Comparison of ENCODE assay signal across 8 mouse cellular contexts in genomic region chr13:34150271-34151027, GRCm38 (mm10). TPM values are rescaled to one million over a fixed set of nuclear protein-coding genes. Genes with fewer than 3 reads are reported as not detected.
DNase-seq lines count a peak whose midpoint lies in the region; ATAC-seq and TF ChIP-seq lines count a peak whose summit lies in the region.
"Had no signal": no experiment of that assay in that cellular context is flagged by ENCODE, and none has a peak within 500 bp of the region (broad histone marks: within the 10 kb centered on the region; RNA-seq: fewer than 3 reads in every experiment).

No protein-coding gene starts in this region.

- H3K9ac ChIP-seq in lung, embryonic 15.5 days, result no peak overlapping the region
- H3K9ac ChIP-seq in lung, postnatal 0 days (replicated peaks; ENCODE audit: low read depth), result no peak overlapping the region
- peak overlapping the region; percentile 27 for H3K9ac ChIP-seq in intestine, embryonic 14.5 days (ENCODE audit: low read length)
- H3K9ac ChIP-seq in liver, postnatal 0 days (replicated peaks), result no peak overlapping the region
- no peak overlapping the region for H3K9ac ChIP-seq in stomach, postnatal 0 days (ENCODE audit: low read length)
- H3K9ac ChIP-seq: liver, embryonic 14.5 days had no signal

- DNase-seq in lung, postnatal 0 days (ENCODE audit: low spot score), result no peak
- peak; percentile 45 for DNase-seq in forebrain, embryonic 10.5 days (ENCODE audit: extremely low spot score, low spot score)
- peak; percentile 82 for DNase-seq in intestine, embryonic 14.5 days (ENCODE audit: low spot score)
- DNase-seq in liver, postnatal 0 days, result no peak
- peak; percentile 36 for DNase-seq in stomach, postnatal 0 days (ENCODE audit: low spot score)
- DNase-seq in lung, adult 18-20 months, result no peak

- ATAC-seq in lung, embryonic 15.5 days (ENCODE audit: borderline replicate concordance, extremely low read depth, low FRiP score, low TSS enrichment), result no peak
- ATAC-seq in lung, postnatal 0 days, result no peak
- no peak for ATAC-seq in intestine, embryonic 14.5 days (replicated peaks; ENCODE audit: low FRiP score, low TSS enrichment, low read depth)
- ATAC-seq in liver, postnatal 0 days, result no peak
- ATAC-seq in stomach, postnatal 0 days (ENCODE audit: low FRiP score, low TSS enrichment), result no peak

- H3K9me3 ChIP-seq in lung, embryonic 15.5 days, result no peaks in the 10 kb centered on the region
- H3K9me3 ChIP-seq in lung, postnatal 0 days (ENCODE audit: low read length), result no peaks in the 10 kb centered on the region
- no peaks in the 10 kb centered on the region for H3K9me3 ChIP-seq in forebrain, embryonic 10.5 days
- H3K9me3 ChIP-seq in intestine, embryonic 14.5 days (ENCODE audit: control insufficient read depth, low read length), result no peaks in the 10 kb centered on the region
- no peaks in the 10 kb centered on the region for H3K9me3 ChIP-seq in liver, postnatal 0 days (ENCODE audit: low read length)
- H3K9me3 ChIP-seq in stomach, postnatal 0 days (ENCODE audit: control insufficient read depth, low read length), result no peaks in the 10 kb centered on the region

- H3K36me3 ChIP-seq in lung, embryonic 15.5 days, result no peaks in the 10 kb centered on the region
- H3K36me3 ChIP-seq in lung, postnatal 0 days (ENCODE audit: insufficient read depth, low read length), result no peaks in the 10 kb centered on the region
- no peaks in the 10 kb centered on the region for H3K36me3 ChIP-seq in forebrain, embryonic 10.5 days (replicated peaks)
- H3K36me3 ChIP-seq in intestine, embryonic 14.5 days (ENCODE audit: control insufficient read depth, insufficient read depth, low read length), result no peaks in the 10 kb centered on the region
- no peaks in the 10 kb centered on the region for H3K36me3 ChIP-seq in liver, postnatal 0 days (replicated peaks; ENCODE audit: insufficient read depth, low read length)
- no peaks in the 10 kb centered on the region for H3K36me3 ChIP-seq in stomach, postnatal 0 days (ENCODE audit: control insufficient read depth, insufficient read depth, low read length)

- no peak overlapping the region; the same call in 1 of the 2 replicates for H3K27ac ChIP-seq in lung, embryonic 15.5 days
- no peak overlapping the region for H3K27ac ChIP-seq in lung, postnatal 0 days (ENCODE audit: low read length)
- H3K27ac ChIP-seq in forebrain, embryonic 10.5 days, result peak overlapping the region; percentile 95
- peak overlapping the region; percentile 87 for H3K27ac ChIP-seq in intestine, embryonic 14.5 days (ENCODE audit: low read depth)
- H3K27ac ChIP-seq in liver, postnatal 0 days (ENCODE audit: low read depth), result no peak overlapping the region
- no peak overlapping the region for H3K27ac ChIP-seq in stomach, postnatal 0 days (replicated peaks)
- H3K27ac ChIP-seq: liver, embryonic 14.5 days had no signal

- H3K4me3 ChIP-seq in lung, embryonic 15.5 days, result peak overlapping the region; percentile 10
- H3K4me3 ChIP-seq in lung, postnatal 0 days (ENCODE audit: low read depth, low read length), result no peak overlapping the region
- H3K4me3 ChIP-seq in forebrain, embryonic 10.5 days, result peak overlapping the region; percentile 50
- peak overlapping the region; percentile 8; the same call in 1 of the 2 replicates for H3K4me3 ChIP-seq in intestine, embryonic 14.5 days (ENCODE audit: low read depth, low read length)
- H3K4me3 ChIP-seq in liver, postnatal 0 days (ENCODE audit: low read depth, low read length), result no peak overlapping the region
- H3K4me3 ChIP-seq in stomach, postnatal 0 days (ENCODE audit: low read depth, low read length), result no peak overlapping the region

- no peak for TF ChIP-seq EP300 in lung, postnatal 0 days (IDR thresholded peaks at IDR 0.05)
- no peak for TF ChIP-seq EP300 in liver, postnatal 0 days (IDR thresholded peaks at IDR 0.05; ENCODE audit: low read depth)
- no peak for TF ChIP-seq EP300 in stomach, postnatal 0 days (optimal IDR thresholded peaks at IDR 0.05)

- peak overlapping the region; percentile 43 for H3K4me2 ChIP-seq in lung, embryonic 15.5 days
- H3K4me2 ChIP-seq in lung, postnatal 0 days (replicated peaks; ENCODE audit: low read depth, low read length), result no peak overlapping the region
- H3K4me2 ChIP-seq in intestine, embryonic 14.5 days (ENCODE audit: low read length), result peak overlapping the region; percentile 72
- H3K4me2 ChIP-seq in liver, postnatal 0 days (ENCODE audit: low read depth, low read length), result peak overlapping the region; percentile 9; the same call in 1 of the 2 replicates
- H3K4me2 ChIP-seq in stomach, postnatal 0 days (replicated peaks; ENCODE audit: low read depth), result peak overlapping the region; percentile 12; the same call in 1 of the 2 replicates

- TF ChIP-seq CTCF in lung, postnatal 0 days (IDR thresholded peaks at IDR 0.05), result no peak
- no peak for TF ChIP-seq CTCF in liver, postnatal 0 days (IDR thresholded peaks at IDR 0.05; ENCODE audit: low read depth)
- no peak for TF ChIP-seq CTCF in stomach, postnatal 0 days (IDR thresholded peaks at IDR 0.05; ENCODE audit: low read depth)

- peaks cover 33% of the 10 kb centered on the region for H3K4me1 ChIP-seq in lung, embryonic 15.5 days
- H3K4me1 ChIP-seq in lung, postnatal 0 days (ENCODE audit: insufficient read depth, low read depth, low read length), result peaks cover 4% of the 10 kb centered on the region; the same call in 1 of the 2 replicates
- peaks cover 54% of the 10 kb centered on the region for H3K4me1 ChIP-seq in forebrain, embryonic 10.5 days
- peaks cover 28% of the 10 kb centered on the region for H3K4me1 ChIP-seq in intestine, embryonic 14.5 days (replicated peaks; ENCODE audit: control insufficient read depth, insufficient read depth, low read length)
- peaks cover 10% of the 10 kb centered on the region; the same call in 1 of the 2 replicates for H3K4me1 ChIP-seq in liver, postnatal 0 days (ENCODE audit: insufficient read depth)
- H3K4me1 ChIP-seq in stomach, postnatal 0 days (replicated peaks; ENCODE audit: control insufficient read depth, insufficient read depth), result peaks cover 2% of the 10 kb centered on the region; the same call in 1 of the 2 replicates

- H3K27me3 ChIP-seq in lung, embryonic 15.5 days, result no peaks in the 10 kb centered on the region
- H3K27me3 ChIP-seq in lung, postnatal 0 days (replicated peaks; ENCODE audit: insufficient read depth, low read length), result no peaks in the 10 kb centered on the region
- no peaks in the 10 kb centered on the region for H3K27me3 ChIP-seq in forebrain, embryonic 10.5 days (ENCODE audit: poor library complexity, severe bottlenecking)
- no peaks in the 10 kb centered on the region for H3K27me3 ChIP-seq in intestine, embryonic 14.5 days (replicated peaks; ENCODE audit: control insufficient read depth, insufficient read depth, low read length)
- H3K27me3 ChIP-seq in liver, postnatal 0 days (ENCODE audit: insufficient read depth, low read length), result peaks cover 5% of the 10 kb centered on the region; the same call in 1 of the 2 replicates
- H3K27me3 ChIP-seq in stomach, postnatal 0 days (ENCODE audit: control insufficient read depth, insufficient read depth, low read length), result no peaks in the 10 kb centered on the region

- WGBS in lung, embryonic 15.5 days, result 8% methylated on average over 19 of the region's 19 CpGs
- WGBS in lung, postnatal 0 days, result 20% methylated on average over 19 of the region's 19 CpGs
- 12% methylated on average over 19 of the region's 19 CpGs for WGBS in forebrain, embryonic 10.5 days
- WGBS in intestine, embryonic 14.5 days, result 8% methylated on average over 19 of the region's 19 CpGs
- 23% methylated on average over 19 of the region's 19 CpGs for WGBS in liver, postnatal 0 days (ENCODE audit: insufficient replicate concordance)
- WGBS in stomach, postnatal 0 days, result 13% methylated on average over 19 of the region's 19 CpGs

RNA-seq across cellular contexts. Expression of gene Psmg4, which starts 12.3 kb away (rescaled TPM):
- polyA plus RNA-seq in lung, embryonic 15.5 days (2015; fragmentation: Nextera tagmentation; extraction: Ambion mirVana), result 64.3 and 72.7 TPM in 2 replicates
- 50.1 and 50.2 TPM in 2 replicates for polyA plus RNA-seq in lung, postnatal 0 days (2015; fragmentation: Nextera tagmentation; extraction: Ambion mirVana)
- 129 and 133 TPM in 2 replicates for polyA plus RNA-seq in forebrain, embryonic 10.5 days (2016; fragmentation: Nextera tagmentation; extraction: Ambion mirVana)
- 86.8 and 90.8 TPM in 2 replicates for polyA plus RNA-seq in intestine, embryonic 14.5 days (2014; fragmentation: Nextera tagmentation; extraction: Ambion mirVana)
- polyA plus RNA-seq in liver, postnatal 0 days (2015; fragmentation: Nextera tagmentation; extraction: Ambion mirVana), result 49.2 and 50.5 TPM in 2 replicates
- polyA plus RNA-seq in stomach, postnatal 0 days (2015; fragmentation: Nextera tagmentation; extraction: Ambion mirVana), result 60.9 and 71.1 TPM in 2 replicates

RNA-seq across cellular contexts. Expression of gene Tubb2b, which starts 20.2 kb away (rescaled TPM):
- polyA plus RNA-seq in lung, embryonic 15.5 days (2015; fragmentation: Nextera tagmentation; extraction: Ambion mirVana), result 18.0 and 19.7 TPM in 2 replicates
- 6.0 and 7.5 TPM in 2 replicates for polyA plus RNA-seq in lung, postnatal 0 days (2015; fragmentation: Nextera tagmentation; extraction: Ambion mirVana)
- 137 and 151 TPM in 2 replicates for polyA plus RNA-seq in forebrain, embryonic 10.5 days (2016; fragmentation: Nextera tagmentation; extraction: Ambion mirVana)
- 35.5 and 41.5 TPM in 2 replicates for polyA plus RNA-seq in intestine, embryonic 14.5 days (2014; fragmentation: Nextera tagmentation; extraction: Ambion mirVana)
- polyA plus RNA-seq in liver, postnatal 0 days (2015; fragmentation: Nextera tagmentation; extraction: Ambion mirVana), result 0.28 and 0.31 TPM in 2 replicates
- polyA plus RNA-seq in stomach, postnatal 0 days (2015; fragmentation: Nextera tagmentation; extraction: Ambion mirVana), result 13.4 and 14.6 TPM in 2 replicates

Comparison
In these comparisons a context has a peak if more than half of its experiments do, and no peak if none do; other contexts are left out.
1. H3K4me3 ChIP-seq: peak in lung, embryonic 15.5 days (single experiment), forebrain, embryonic 10.5 days (single experiment) and intestine, embryonic 14.5 days (single experiment); none in lung, postnatal 0 days (single experiment), liver, postnatal 0 days (single experiment) and stomach, postnatal 0 days (single experiment).
2. H3K27ac ChIP-seq: peak in forebrain, embryonic 10.5 days (single experiment) and intestine, embryonic 14.5 days (single experiment); none in lung, embryonic 15.5 days (single experiment), lung, postnatal 0 days (single experiment), liver, postnatal 0 days (single experiment) and stomach, postnatal 0 days (single experiment).
3. DNase-seq: peak in forebrain, embryonic 10.5 days (single experiment), intestine, embryonic 14.5 days (single experiment) and stomach, postnatal 0 days (single experiment); none in lung, postnatal 0 days (single experiment), liver, postnatal 0 days (single experiment) and lung, adult 18-20 months (0 of 2).